Mouse (Mus musculus) thymus, adult 2 months (tissue): ENCODE results near the gene Dnajc7. TPM values are rescaled to one million over a fixed set of nuclear protein-coding genes. Genes with fewer than 3 reads are reported as not detected.
"Not testable (repeated sequence)": the region's sequence is repeated elsewhere in the genome, so short reads cannot be mapped to it uniquely, and the experiment has no call there.

Source experiments
- DNase-seq: peaks from one replicate; pipeline ENCODE4 v3.0.0; 2021
- H3K27ac ChIP-seq: fragments of 200-500 bp; 2 replicates; pipeline ENCODE4 v1.5.1; 2012; ENCODE audit warnings: low read length, control low read depth; ENCODE audit not compliant: control insufficient read depth, insufficient read depth
- H3K27me3 ChIP-seq: fragments of 200-500 bp; 2 replicates; pipeline ENCODE4 v1.6.1; 2012; ENCODE audit warnings: mild to moderate bottlenecking, low read length, moderate library complexity, mixed read lengths; ENCODE audit not compliant: control insufficient read depth, insufficient read depth
- H3K36me3 ChIP-seq: fragments of 200-500 bp; 2 replicates; pipeline ENCODE4 v1.6.1; 2012; ENCODE audit warnings: mild to moderate bottlenecking, low read length, moderate library complexity; ENCODE audit not compliant: control insufficient read depth, insufficient read depth
- H3K4me1 ChIP-seq: fragments of 200-500 bp; replicated peaks from 2 replicates; pipeline ENCODE4 v1.6.1; 2012; ENCODE audit warnings: low read length; ENCODE audit not compliant: control insufficient read depth, insufficient read depth
- H3K4me3 ChIP-seq: fragments of 200-500 bp; 2 replicates; pipeline ENCODE4 v1.5.1; 2012; ENCODE audit warnings: mild to moderate bottlenecking, low read length, control low read depth, moderate library complexity; ENCODE audit not compliant: control insufficient read depth, insufficient read depth
- CTCF ChIP-seq: fragments of 200-500 bp; IDR thresholded peaks from 2 replicates; pipeline ENCODE4 v1.5.1; 2012; ENCODE audit warnings: mild to moderate bottlenecking, control low read depth, low read length, moderate library complexity, borderline replicate concordance; ENCODE audit not compliant: control insufficient read depth, poor library complexity, insufficient read depth; ENCODE audit errors: extremely low read depth
- POLR2A ChIP-seq: fragments of 200-500 bp; IDR thresholded peaks from 2 replicates; pipeline ENCODE4 v1.6.1; 2012; ENCODE audit warnings: mild to moderate bottlenecking, low read length, control low read depth, moderate library complexity; ENCODE audit not compliant: control insufficient read depth, poor library complexity, insufficient read depth; ENCODE audit errors: extremely low read depth
- WGBS: fragments of 180-500 bp; shearing (Covaris S2); methylation state at CpG from one replicate; pipeline ENCODE4 v1.1.7; 2018; 5-methylcytosine and 5-hydroxymethylcytosine counted together
- polyA plus RNA-seq: library from polyadenylated mRNA; depleted of rRNA; stranded (reverse); fragments of >200 nt; gene quantifications from 2 replicates; pipeline ENCODE4 v1.2.3, GENCODE M21; 2012; rRNA removed

Gene Dnajc7
- polyA plus RNA-seq, result 99.8 and 110 TPM in 2 replicates

DNA sequence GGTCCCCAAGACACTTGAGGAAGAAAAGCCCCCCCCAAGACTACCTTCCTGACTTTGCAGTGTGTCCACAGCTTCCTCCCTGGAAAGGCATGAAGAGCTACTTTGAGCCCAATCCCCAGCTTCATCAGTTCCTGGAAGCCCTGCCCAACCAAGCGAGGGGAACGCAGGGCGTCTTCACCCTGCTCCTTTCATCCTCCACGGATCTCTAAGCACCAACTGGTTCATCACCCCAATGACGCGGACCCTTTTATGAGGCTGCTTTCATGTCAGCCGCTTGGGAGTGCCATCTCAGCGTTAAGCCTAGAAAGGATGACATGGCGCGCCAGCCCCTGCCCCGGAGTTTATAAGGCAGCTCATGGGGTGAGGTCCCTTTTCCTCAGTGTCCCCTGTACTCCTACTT, at the start of gene Dnajc7:
Gene Dnajc7 (minus strand): TSS at position 187 of the 400 bp plus-strand sequence.
- TF ChIP-seq POLR2A (no peak), CTCF (no peak)
- Histone ChIP-seq H3K4me3 (peak within 1 kb of the TSS; percentile 62), H3K27me3 (no peaks in the 10 kb centered on the region), H3K4me1 (peaks cover 14% of the 10 kb centered on the region), H3K36me3 (no peaks in the 10 kb centered on the region), H3K27ac (peak within 1 kb of the TSS; percentile 66)
- no peak for DNase-seq
- WGBS, result 8% methylated on average over 11 of the region's 11 CpGs

DNA sequence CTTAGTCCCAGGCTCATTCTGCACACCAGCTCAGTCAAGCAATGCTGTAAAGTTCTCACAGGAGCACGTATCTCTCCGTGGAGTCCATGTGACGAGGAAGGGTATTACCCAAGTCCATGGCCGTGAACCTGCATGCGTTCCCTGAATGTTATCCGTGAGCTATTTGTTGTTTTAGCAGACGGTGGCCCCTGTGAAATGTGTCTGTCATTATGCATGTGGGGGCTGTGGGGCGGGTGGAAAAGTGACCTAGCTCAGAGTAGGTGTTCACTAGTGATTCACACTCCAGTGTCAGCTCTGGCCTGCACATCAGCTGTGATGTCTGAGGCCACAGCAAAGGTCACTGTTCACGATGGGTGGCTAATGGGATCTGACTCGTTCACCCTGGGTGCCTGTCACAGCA, 39.8 kb upstream of the Dnajc7 start:
- WGBS, result 94% methylated on average over 10 of the region's 10 CpGs
- no peak for DNase-seq
- H3K27ac ChIP-seq, result no peak overlapping the region
- TF ChIP-seq CTCF (no peak), POLR2A (no peak)
- no peaks in the 10 kb centered on the region for H3K36me3 ChIP-seq
- no peaks in the 10 kb centered on the region for H3K27me3 ChIP-seq
- no peaks in the 10 kb centered on the region for H3K4me1 ChIP-seq
- no peak overlapping the region for H3K4me3 ChIP-seq

DNA sequence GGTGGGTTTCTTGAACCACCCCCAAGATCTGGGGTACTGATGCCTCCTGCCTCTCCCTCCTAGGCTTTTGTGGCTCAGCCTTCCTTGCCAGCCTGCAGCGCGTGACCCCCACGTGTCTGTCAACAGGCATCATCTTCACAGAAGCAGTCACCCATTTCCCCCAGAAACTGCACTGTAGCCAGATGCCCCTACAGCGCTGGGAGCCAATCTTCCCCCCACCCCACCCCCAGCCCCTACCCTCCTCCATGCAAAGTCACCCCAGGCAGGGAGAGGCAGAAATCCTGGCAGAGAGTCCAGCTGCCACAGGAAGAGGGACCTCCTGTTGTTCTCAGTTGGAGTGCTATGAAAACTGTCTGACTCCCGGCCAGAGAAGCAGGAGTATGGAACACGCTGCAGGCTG, 36.5 kb upstream of the Dnajc7 start:
- Histone ChIP-seq H3K36me3 (no peaks in the 10 kb centered on the region), H3K27ac (no peak overlapping the region), H3K27me3 (no peaks in the 10 kb centered on the region), H3K4me1 (no peaks in the 10 kb centered on the region), H3K4me3 (no peak overlapping the region)
- WGBS, result 49% methylated on average over 6 of the region's 6 CpGs
- TF ChIP-seq POLR2A, result no peak
- no peak for TF ChIP-seq CTCF
- DNase-seq, result no peak

DNA sequence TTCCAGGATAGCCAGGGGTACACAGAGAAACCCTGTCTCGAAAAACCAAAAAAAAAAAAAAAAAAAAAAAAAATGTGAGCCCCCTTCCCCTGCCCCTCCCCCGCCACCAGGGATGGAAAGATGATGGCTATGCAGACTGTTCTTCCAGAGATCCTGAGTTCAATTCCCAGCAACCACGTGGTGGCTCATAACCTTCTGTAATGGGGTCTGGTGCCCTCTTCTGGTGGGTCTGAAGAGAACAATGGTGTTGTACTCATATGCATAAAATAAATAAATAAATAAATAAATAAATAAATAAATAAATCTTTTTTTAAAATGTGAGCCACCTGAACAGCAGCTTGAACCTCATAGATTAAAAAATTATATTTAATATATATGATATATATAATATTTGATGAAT, 35.6 kb upstream of the Dnajc7 start:
- not testable (repeated sequence) for H3K4me1 ChIP-seq, H3K4me3 ChIP-seq, H3K27ac ChIP-seq, H3K27me3 ChIP-seq, H3K36me3 ChIP-seq
- peak; percentile 14 for DNase-seq
- WGBS, result 65% methylated on average over 3 of the region's 3 CpGs

DNA sequence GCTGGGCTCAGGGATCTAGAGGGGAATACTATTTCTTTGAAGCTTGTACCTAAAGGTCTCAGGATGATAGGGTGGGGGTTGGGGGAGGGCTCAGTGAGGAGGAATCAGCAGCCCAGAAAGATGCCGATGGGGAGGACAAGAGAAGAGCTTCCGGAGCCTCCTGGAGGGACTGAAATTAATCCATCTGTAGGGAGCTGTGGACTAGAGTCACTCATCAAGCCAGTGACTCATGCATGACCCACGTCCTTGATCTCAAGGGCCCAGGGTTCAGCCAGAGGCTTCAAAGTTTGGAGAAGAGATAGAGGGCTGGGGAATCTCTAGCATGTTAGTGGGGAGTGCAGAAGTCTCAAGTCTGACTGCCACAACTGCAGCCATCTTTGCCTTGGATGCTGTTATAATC, 31.8 kb upstream of the Dnajc7 start:
- TF ChIP-seq CTCF (no peak), POLR2A (no peak)
- Histone ChIP-seq H3K27me3 (no peaks in the 10 kb centered on the region; the same call in 1 of the 2 replicates), H3K36me3 (no peaks in the 10 kb centered on the region), H3K27ac (no peak overlapping the region), H3K4me1 (no peaks in the 10 kb centered on the region), H3K4me3 (no peak overlapping the region)
- DNase-seq, result no peak
- 61% methylated on average over 3 of the region's 3 CpGs for WGBS

DNA sequence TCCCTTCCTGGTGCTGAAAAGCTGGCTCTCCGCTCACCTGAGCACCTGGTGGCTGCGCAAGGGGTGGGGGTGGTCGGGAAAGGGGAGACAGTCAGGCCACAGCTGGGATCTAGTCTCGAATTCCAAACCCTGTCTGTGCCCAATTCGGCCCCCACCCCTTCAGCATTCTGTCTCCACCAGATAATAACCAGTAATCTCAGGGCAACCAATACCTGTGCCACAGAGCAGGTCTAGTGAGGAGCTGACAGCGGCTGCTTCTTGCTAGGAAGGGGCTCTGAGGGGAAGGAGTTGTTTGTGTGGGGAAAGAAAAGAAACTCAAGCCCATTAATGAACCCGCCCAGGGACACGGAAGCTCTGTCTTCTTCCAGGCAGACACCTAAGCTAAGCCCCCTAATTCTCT, 31.2 kb upstream of the Dnajc7 start:
- no peak for DNase-seq
- Histone ChIP-seq H3K27ac (no peak overlapping the region), H3K36me3 (no peaks in the 10 kb centered on the region), H3K4me3 (no peak overlapping the region), H3K4me1 (no peaks in the 10 kb centered on the region), H3K27me3 (no peaks in the 10 kb centered on the region; the same call in 1 of the 2 replicates)
- TF ChIP-seq POLR2A, result no peak
- no peak for TF ChIP-seq CTCF
- 40% methylated on average over 8 of the region's 8 CpGs for WGBS

GRCm38 (mm10) chr11:100648405-100648804, 28.4 kb upstream of the Dnajc7 start:
- 87% methylated on average over 8 of the region's 8 CpGs for WGBS

More at GRCm38 (mm10) chr11:100648405-100648804, 28.4 kb upstream of the Dnajc7 start:
- no peak for TF ChIP-seq CTCF
- TF ChIP-seq POLR2A, result no peak
- H3K4me1 ChIP-seq, result no peaks in the 10 kb centered on the region
- H3K4me3 ChIP-seq, result no peak overlapping the region
- DNase-seq, result no peak
- no peaks in the 10 kb centered on the region for H3K36me3 ChIP-seq
- no peaks in the 10 kb centered on the region; the same call in 1 of the 2 replicates for H3K27me3 ChIP-seq
- no peak overlapping the region for H3K27ac ChIP-seq
